In the genomic region with DNA sequence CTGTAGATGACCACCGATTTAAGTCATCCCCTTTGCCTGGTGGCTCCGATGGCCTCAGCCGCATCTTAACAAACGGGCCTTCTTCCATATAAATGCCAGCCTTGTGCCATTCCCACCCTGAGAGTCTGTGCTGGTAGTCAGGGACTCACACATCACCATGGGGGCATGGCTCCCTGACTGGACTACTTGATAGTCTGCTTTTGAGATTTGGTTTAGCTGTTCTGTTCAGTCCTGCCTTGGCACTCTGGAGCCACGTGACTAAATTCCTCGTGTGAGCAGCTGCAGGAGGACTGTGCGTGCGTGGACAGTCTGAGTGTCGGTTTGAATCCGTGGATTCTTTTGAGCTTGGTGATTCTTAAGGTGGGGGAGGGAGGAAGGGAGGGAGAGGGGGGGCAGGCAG, we compare ENCODE assay signal across 12 mouse cellular contexts. TPM values are rescaled to one million over a fixed set of nuclear protein-coding genes. Genes with fewer than 3 reads are reported as not detected.
DNase-seq lines count a peak whose midpoint lies in the region; ATAC-seq and TF ChIP-seq lines count a peak whose summit lies in the region.
"Had no signal": no experiment of that assay in that cellular context is flagged by ENCODE, and none has a peak within 500 bp of the region (broad histone marks: within the 10 kb centered on the region; RNA-seq: fewer than 3 reads in every experiment).

No protein-coding gene starts in this region.

- ATAC-seq in heart, embryonic 15.5 days (replicated peaks; ENCODE audit: insufficient number of reproducible peaks, insufficient read depth, low FRiP score, low read depth) = 0 out of 2 replicates have a peak, but pooled peaks have one; percentile 10
- ATAC-seq in hindbrain, embryonic 16.5 days = peak; percentile 51
- ATAC-seq in intestine, embryonic 16.5 days = no peak
- ATAC-seq: CD4-positive, CD25-positive, alpha-beta regulatory T cell, adult 4 months had no signal

- H3K27ac ChIP-seq in heart, embryonic 15.5 days = no peak overlapping the region
- no peak overlapping the region for H3K27ac ChIP-seq in heart, adult 2 months
- 0 out of 2 replicates have a peak overlapping the region, but pooled peaks have one; percentile 25 for H3K27ac ChIP-seq in hindbrain, embryonic 16.5 days (ENCODE audit: low read depth, low read length)
- no peak overlapping the region for H3K27ac ChIP-seq in intestine, embryonic 16.5 days (ENCODE audit: low read length)

- no peak overlapping the region for H3K4me3 ChIP-seq in heart, embryonic 15.5 days
- no peak overlapping the region for H3K4me3 ChIP-seq in heart, adult 2 months
- no peak overlapping the region for H3K4me3 ChIP-seq in hindbrain, embryonic 16.5 days (ENCODE audit: low read length)
- no peak overlapping the region for H3K4me3 ChIP-seq in myocyte
- H3K4me3 ChIP-seq in intestine, embryonic 16.5 days (ENCODE audit: low read length) = no peak overlapping the region

- no peak for TF ChIP-seq CTCF in heart, adult 2 months (IDR thresholded peaks at IDR 0.05)

- TF ChIP-seq POLR2A in heart, adult 2 months (IDR thresholded peaks at IDR 0.05; ENCODE audit: insufficient read depth, low read depth, low read length) = no peak
- TF ChIP-seq POLR2A in myocyte (IDR thresholded peaks at IDR 0.05; ENCODE audit: insufficient read length, low read depth) = no peak

- H3K36me3 ChIP-seq in heart, embryonic 15.5 days = no peaks in the 10 kb centered on the region; the same call in 1 of the 2 replicates
- H3K36me3 ChIP-seq in heart, adult 2 months (ENCODE audit: control insufficient read depth, insufficient read depth, low read length) = peaks cover 8% of the 10 kb centered on the region
- no peaks in the 10 kb centered on the region for H3K36me3 ChIP-seq in hindbrain, embryonic 16.5 days (ENCODE audit: control insufficient read depth, insufficient read depth, low read length)
- H3K36me3 ChIP-seq in myocyte (ENCODE audit: control insufficient read depth, insufficient read depth) = peaks cover 14% of the 10 kb centered on the region
- no peaks in the 10 kb centered on the region; the same call in 1 of the 2 replicates for H3K36me3 ChIP-seq in intestine, embryonic 16.5 days (ENCODE audit: control insufficient read depth, insufficient read depth, low read length)

- intact Hi-C loops in heart, adult 2 months (cut with DNase I) = loop anchor here (2.0 kb wide), 1 partner anchor 53 kb away; the partner anchor contains the start of gene Zfp827

- no peaks in the 10 kb centered on the region for H3K27me3 ChIP-seq in heart, embryonic 15.5 days
- H3K27me3 ChIP-seq in heart, adult 2 months (ENCODE audit: control insufficient read depth, insufficient read depth, low read length) = no peaks in the 10 kb centered on the region
- no peaks in the 10 kb centered on the region for H3K27me3 ChIP-seq in hindbrain, embryonic 16.5 days (replicated peaks; ENCODE audit: control insufficient read depth, insufficient read depth, low read length)
- no peaks in the 10 kb centered on the region for H3K27me3 ChIP-seq in myocyte (ENCODE audit: control insufficient read depth, insufficient read depth, insufficient read length)
- no peaks in the 10 kb centered on the region for H3K27me3 ChIP-seq in intestine, embryonic 16.5 days (replicated peaks; ENCODE audit: control insufficient read depth, insufficient read depth, low read length)

- no peak overlapping the region for H3ac ChIP-seq in myocyte (ENCODE audit: control insufficient read depth, insufficient read length)

- no peak overlapping the region for H3K9ac ChIP-seq in heart, embryonic 15.5 days
- no peak overlapping the region for H3K9ac ChIP-seq in heart, adult 2 months (ENCODE audit: low read depth, low read length)
- no peak overlapping the region for H3K9ac ChIP-seq in hindbrain, embryonic 16.5 days (ENCODE audit: low read depth, low read length)
- H3K9ac ChIP-seq in intestine, embryonic 16.5 days (ENCODE audit: low read depth, low read length) = no peak overlapping the region

- H3K4me1 ChIP-seq in heart, embryonic 15.5 days (replicated peaks) = peaks cover 38% of the 10 kb centered on the region
- peaks cover 16% of the 10 kb centered on the region for H3K4me1 ChIP-seq in heart, adult 2 months (ENCODE audit: control insufficient read depth, insufficient read depth, low read length)
- peaks cover 31% of the 10 kb centered on the region for H3K4me1 ChIP-seq in hindbrain, embryonic 16.5 days (ENCODE audit: control insufficient read depth, insufficient read depth, low read depth, low read length)
- peaks cover 16% of the 10 kb centered on the region; the same call in 1 of the 2 replicates for H3K4me1 ChIP-seq in intestine, embryonic 16.5 days (ENCODE audit: control insufficient read depth, insufficient read depth, low read length)

- no peaks in the 10 kb centered on the region for H3K9me3 ChIP-seq in heart, embryonic 15.5 days (replicated peaks)
- H3K9me3 ChIP-seq in hindbrain, embryonic 16.5 days (ENCODE audit: control insufficient read depth, low read length) = no peaks in the 10 kb centered on the region
- no peaks in the 10 kb centered on the region for H3K9me3 ChIP-seq in intestine, embryonic 16.5 days (ENCODE audit: control insufficient read depth, low read length)

- WGBS in heart, embryonic 15.5 days = 55% methylated on average over 10 of the region's 10 CpGs
- WGBS in heart, adult 2 months = 68% methylated on average over 10 of the region's 10 CpGs
- WGBS in hindbrain, embryonic 16.5 days = 65% methylated on average over 10 of the region's 10 CpGs
- WGBS in intestine, embryonic 16.5 days = 82% methylated on average over 10 of the region's 10 CpGs

- no peak for TF ChIP-seq EP300 in heart, adult 2 months (IDR thresholded peaks at IDR 0.05; ENCODE audit: insufficient read depth, low read depth, low read length)

- H3K4me2 ChIP-seq in heart, embryonic 15.5 days = no peak overlapping the region
- no peak overlapping the region for H3K4me2 ChIP-seq in hindbrain, embryonic 16.5 days (ENCODE audit: low read length)
- H3K4me2 ChIP-seq in myocyte (ENCODE audit: low read depth) = no peak overlapping the region
- H3K4me2 ChIP-seq in intestine, embryonic 16.5 days (ENCODE audit: low read depth, low read length) = no peak overlapping the region
- H3K4me2 ChIP-seq: liver, embryonic 11.5 days had no signal

- H3K79me2 ChIP-seq in heart, adult 2 months (replicated peaks; ENCODE audit: control insufficient read depth, insufficient read depth, low read length) = no peaks in the 10 kb centered on the region
- H3K79me2 ChIP-seq in myocyte (ENCODE audit: control insufficient read depth, insufficient read depth) = no peaks in the 10 kb centered on the region

- DNase-seq in heart, adult 2 months = no peak
- DNase-seq in lung, postnatal 36 days = peak; percentile 16
- no peak for DNase-seq in lung, adult 18-20 months
- DNase-seq: cerebellum, adult 11 months; lung, postnatal 14 days; thymus, postnatal 14 days had no signal

TF ChIP-seq in myocyte, 11 proteins besides CTCF, POLR2A, EP300 and RAD21:
- TF ChIP-seq MYOD1 (IDR thresholded peaks at IDR 0.05; ENCODE audit: control insufficient read depth in 1 of 3, insufficient read length in 2 of 3, low read depth in 2 of 3) = peak in 2 of 3 experiments; percentile 2 to 51
- TF ChIP-seq CEBPB (IDR thresholded peaks at IDR 0.05; ENCODE audit: insufficient read depth, poor library complexity, severe bottlenecking) = no peak
- peak in 1 of 3 experiments; percentile 72 for TF ChIP-seq MYOG (IDR thresholded peaks at IDR 0.05; ENCODE audit: control insufficient read depth in 1 of 3, insufficient read depth in 1 of 3, insufficient read length in 2 of 3, low read depth in 2 of 3)
- no peak for TF ChIP-seq TCF12 (IDR thresholded peaks at IDR 0.05; ENCODE audit: insufficient read depth, poor library complexity, severe bottlenecking)
- TF ChIP-seq E2F4 (IDR thresholded peaks at IDR 0.05; ENCODE audit: insufficient read depth) = no peak
- no peak for TF ChIP-seq SRF (IDR thresholded peaks at IDR 0.05; ENCODE audit: control insufficient read depth, insufficient read length, low read depth)
- no peak for TF ChIP-seq USF1 (IDR thresholded peaks at IDR 0.05; ENCODE audit: low read depth)

RNA-seq across cellular contexts. Expression of gene Zfp827, which starts 53.7 kb away (rescaled TPM):
- 5.4 and 6.3 TPM in 2 replicates for polyA plus RNA-seq in heart, embryonic 15.5 days (2015; fragmentation: Nextera tagmentation; extraction: Ambion mirVana)
- total RNA-seq in heart, adult 2 months (2021) = 10 to 100 TPM; 12.8 to 15.8 TPM
- polyA plus RNA-seq in heart, adult 2 months (2012; rRNA removed) = 10.5 and 17.0 TPM in 2 replicates
- polyA plus RNA-seq in hindbrain, embryonic 16.5 days (2015; fragmentation: Nextera tagmentation; extraction: Ambion mirVana) = 9.2 and 10.1 TPM in 2 replicates
- polyA plus RNA-seq in myocyte (2012; fragmentation: generic; extraction: Trizol) = 7.7 TPM
- polyA plus RNA-seq in intestine, embryonic 16.5 days (2015; fragmentation: Nextera tagmentation; extraction: Ambion mirVana) = 5.1 and 5.2 TPM in 2 replicates
